Mouse (Mus musculus) cortical plate, adult 2 months (tissue): ENCODE measurements around the gene Ano6.

Experiments used
- CTCF ChIP-seq: fragments of 200-500 bp; IDR thresholded peaks from 2 replicates; pipeline ENCODE4 v1.5.1; 2011; ENCODE audit warnings: mild to moderate bottlenecking, control low read depth, low read length; ENCODE audit not compliant: insufficient read depth; ENCODE audit errors: extremely low read depth
- POLR2A ChIP-seq: fragments of 200-500 bp; IDR thresholded peaks from 2 replicates; pipeline ENCODE4 v1.6.1; 2011; ENCODE audit warnings: mild to moderate bottlenecking, low read length, control low read depth; ENCODE audit not compliant: insufficient read depth; ENCODE audit errors: extremely low read depth

DNA sequence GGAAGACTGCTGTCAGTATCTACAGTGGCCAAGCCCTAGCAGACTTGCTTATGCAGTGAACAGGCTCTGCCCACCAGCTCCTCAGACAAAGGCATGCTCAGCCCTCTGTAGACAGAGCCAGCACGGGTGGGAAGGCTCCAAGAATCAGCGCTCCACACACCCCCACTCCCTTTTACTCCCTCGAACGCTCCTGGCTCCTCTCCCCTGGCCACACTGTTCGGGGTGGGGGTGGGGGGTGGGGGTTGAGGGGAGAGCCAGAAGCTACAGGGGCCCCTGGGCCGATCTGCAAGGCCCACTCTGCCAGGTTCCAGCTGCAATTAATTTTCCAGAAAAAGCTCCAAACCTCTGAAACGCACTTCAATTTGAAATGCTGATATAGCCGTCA is 221.7 kb downstream of the Ano6 start:
- no peak for TF ChIP-seq CTCF
- TF ChIP-seq POLR2A: no peak
